Mouse (Mus musculus) thymus, adult 2 months (tissue): ENCODE data around the gene Lefty1.

ENCODE experiments used
- CTCF ChIP-seq: fragments of 200-500 bp; IDR thresholded peaks from 2 replicates; pipeline ENCODE4 v1.5.1; 2012; ENCODE audit warnings: mild to moderate bottlenecking, control low read depth, low read length, moderate library complexity, borderline replicate concordance; ENCODE audit not compliant: control insufficient read depth, poor library complexity, insufficient read depth; ENCODE audit errors: extremely low read depth
- POLR2A ChIP-seq: fragments of 200-500 bp; IDR thresholded peaks from 2 replicates; pipeline ENCODE4 v1.6.1; 2012; ENCODE audit warnings: mild to moderate bottlenecking, low read length, control low read depth, moderate library complexity; ENCODE audit not compliant: control insufficient read depth, poor library complexity, insufficient read depth; ENCODE audit errors: extremely low read depth

- TF ChIP-seq CTCF, result no peak
- no peak for TF ChIP-seq POLR2A
Measured at GRCm38 (mm10) chr1:180943896-180944295, 9.1 kb downstream of the Lefty1 start.
